Mouse (Mus musculus): Measurements from ENCODE around the gene Arl6ip1. TPM values are rescaled to one million over a fixed set of nuclear protein-coding genes. Genes with fewer than 3 reads are reported as not detected.

The Arl6ip1 gene
- total and polyA plus RNA-seq, 2 experiments from 2014 or later = 643 to 747 TPM

DNA sequence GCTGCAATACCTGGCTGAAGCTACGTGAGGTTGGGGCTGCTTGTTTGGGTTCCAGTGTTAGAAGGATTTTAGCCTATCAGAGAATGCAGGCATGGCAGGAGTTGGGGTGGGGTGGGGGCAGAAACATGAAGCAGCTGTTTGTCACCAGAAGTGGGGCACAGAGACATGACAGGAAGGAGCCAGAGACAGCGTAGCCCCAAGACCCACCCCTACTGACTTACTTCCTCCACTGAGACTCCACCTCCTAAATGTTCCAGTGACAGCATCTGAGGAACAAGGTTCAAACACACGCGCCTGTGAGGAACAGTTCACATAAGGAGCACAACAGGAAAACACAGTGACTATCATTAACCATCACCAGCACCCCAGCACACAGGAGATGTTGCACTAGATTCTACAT lies 49.5 kb downstream of the Arl6ip1 start:
- no peak for TF ChIP-seq CTCF (IDR thresholded peaks at IDR 0.05; ENCODE audit: low read depth)
- WGBS = 91% methylated on average over 4 of the region's 4 CpGs

GRCm38 (mm10) chr7:118079097-118079496 lies 50.4 kb downstream of the Arl6ip1 start:
- peak; percentile 39 for TF ChIP-seq CTCF (IDR thresholded peaks at IDR 0.05; ENCODE audit: low read depth)
- Histone ChIP-seq H3K36me3 (ENCODE audit: insufficient read depth, low read length) (no peaks in the 10 kb centered on the region), H3K4me2 (ENCODE audit: low read depth, low read length) (no peak overlapping the region), H3K27ac (no peak overlapping the region), H3K9ac (replicated peaks; ENCODE audit: low read length) (no peak overlapping the region), H3K4me3 (ENCODE audit: low read length) (no peak overlapping the region), H3K4me1 (ENCODE audit: insufficient read depth, low read length) (no peaks in the 10 kb centered on the region), H3K27me3 (ENCODE audit: insufficient read depth, low read length) (no peaks in the 10 kb centered on the region), H3K9me3 (ENCODE audit: low read length) (no peaks in the 10 kb centered on the region)
- WGBS = 89% methylated on average over 5 of the region's 5 CpGs
- no peak for DNase-seq (ENCODE audit: low spot score)
- ATAC-seq = no peak

More for the DNA sequence above, 49.5 kb downstream of the Arl6ip1 start:
- Histone ChIP-seq H3K4me3 (ENCODE audit: low read length) (no peak overlapping the region), H3K4me1 (ENCODE audit: insufficient read depth, low read length) (no peaks in the 10 kb centered on the region), H3K27ac (no peak overlapping the region), H3K27me3 (ENCODE audit: insufficient read depth, low read length) (no peaks in the 10 kb centered on the region), H3K4me2 (ENCODE audit: low read depth, low read length) (no peak overlapping the region), H3K9ac (replicated peaks; ENCODE audit: low read length) (no peak overlapping the region), H3K36me3 (ENCODE audit: insufficient read depth, low read length) (no peaks in the 10 kb centered on the region), H3K9me3 (ENCODE audit: low read length) (no peaks in the 10 kb centered on the region)
- DNase-seq (ENCODE audit: low spot score) = no peak
- ATAC-seq = no peak

Other genes with a start within 250 kb of the Arl6ip1 start
- 132 and 176 TPM in 2 replicates for gene Rps15a, start 13.5 kb downstream of the Arl6ip1 start, total RNA-seq (2014; rRNA removed)
- 368 and 402 TPM in 2 replicates for gene Rps15a, start 13.5 kb downstream of the Arl6ip1 start, polyA plus RNA-seq (2015; fragmentation: Nextera tagmentation; extraction: Ambion mirVana)
- 38.6 and 39.9 TPM in 2 replicates for gene Smg1, start 114.0 kb upstream of the Arl6ip1 start, total RNA-seq (2014; rRNA removed)
- gene Smg1, start 114.0 kb upstream of the Arl6ip1 start, polyA plus RNA-seq (2015; fragmentation: Nextera tagmentation; extraction: Ambion mirVana) = 15.4 and 15.9 TPM in 2 replicates

Measured in hindbrain, postnatal 0 days (tissue).